Mouse (Mus musculus) MN1 (cell line): ENCODE results near the gene Vmn1r10.

Experiments used
- DNase-seq: peaks from one replicate; pipeline ENCODE4 v3.0.0-alpha.2; 2016; ENCODE audit warnings: low spot score

Gene Vmn1r10

DNA sequence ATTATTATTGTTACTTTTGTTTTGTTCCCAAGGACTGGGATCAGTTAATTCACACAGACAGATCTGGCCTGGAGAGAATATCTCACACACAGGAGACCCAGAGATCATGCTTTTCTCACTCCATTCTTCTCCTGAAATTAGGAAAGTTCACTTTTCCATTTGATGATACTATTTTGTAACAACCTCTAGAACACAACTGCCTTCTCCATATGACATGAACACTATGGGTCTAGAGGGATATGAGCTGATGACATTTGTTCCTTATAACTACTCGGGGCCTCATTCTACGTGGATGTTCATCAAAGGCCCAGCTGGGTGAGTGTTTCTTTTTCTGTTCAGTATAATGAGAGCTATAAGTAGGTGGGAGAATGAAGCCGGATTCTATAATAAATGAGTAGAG is at the start of gene Vmn1r10:
Vmn1r10 (plus strand) TSS at position 301 of the 400 bp plus-strand sequence.
- no peak for DNase-seq

DNA sequence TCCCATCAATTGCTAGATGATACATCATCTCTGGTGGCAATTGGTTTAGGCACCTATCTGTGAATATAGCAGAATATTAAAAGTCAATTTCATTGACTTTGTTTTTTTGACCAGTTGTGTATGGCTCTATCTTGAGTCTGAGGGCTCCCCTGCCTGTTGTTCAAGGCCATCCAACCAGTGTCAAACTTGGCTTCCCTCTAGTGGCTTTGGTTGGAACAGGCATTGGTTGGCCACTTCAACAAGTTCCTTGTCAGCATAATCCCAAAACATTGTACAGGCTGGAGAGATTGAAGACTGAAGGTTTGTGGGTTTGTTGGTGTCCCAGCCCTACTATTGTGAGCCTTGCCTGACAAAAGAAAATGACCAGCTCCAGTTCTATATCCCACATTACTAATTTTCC is 45.5 kb upstream of the Vmn1r10 start:
- no peak for DNase-seq

GRCm38 (mm10) chr6:57066487-57066886 is 42.8 kb upstream of the Vmn1r10 start, which contains the start of gene Vmn1r9:
TSS of gene Vmn1r9 (plus strand) at chr6:57066787.
- DNase-seq: no peak

GRCm38 (mm10) chr6:57106358-57106757 is 2.9 kb upstream of the Vmn1r10 start:
- no peak for DNase-seq

DNA sequence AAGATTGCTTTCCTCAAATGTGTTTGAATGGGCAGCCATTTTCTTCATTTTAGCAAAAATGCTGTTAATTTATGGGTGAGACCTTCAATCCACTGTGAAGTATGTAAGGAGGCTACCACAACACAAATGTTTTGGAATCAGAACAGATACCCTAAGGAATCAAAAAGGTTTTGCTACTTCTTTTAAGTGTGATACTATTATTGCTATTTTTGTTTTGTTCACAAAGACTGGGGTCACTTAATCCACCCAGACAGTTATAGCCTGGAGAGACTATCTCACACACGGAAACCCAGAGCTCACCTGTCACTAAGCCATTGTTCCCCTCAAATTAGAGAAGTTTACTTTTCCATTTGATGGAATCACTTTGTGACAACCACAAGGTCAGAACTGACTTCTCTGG is 23.9 kb downstream of the Vmn1r10 start, which contains the start of gene Vmn1r11:
Vmn1r11 (plus strand) TSS at position 301 of the 400 bp plus-strand sequence.
- DNase-seq: no peak

- no peak for DNase-seq
Observed at GRCm38 (mm10) chr6:57156619-57157018, 47.4 kb downstream of the Vmn1r10 start, which contains the start of gene Vmn1r12. TSS of gene Vmn1r12 (plus strand) at chr6:57156919.
